Mouse (Mus musculus): ENCODE measurements around the gene Tbcd.

Gene Tbcd

DNA sequence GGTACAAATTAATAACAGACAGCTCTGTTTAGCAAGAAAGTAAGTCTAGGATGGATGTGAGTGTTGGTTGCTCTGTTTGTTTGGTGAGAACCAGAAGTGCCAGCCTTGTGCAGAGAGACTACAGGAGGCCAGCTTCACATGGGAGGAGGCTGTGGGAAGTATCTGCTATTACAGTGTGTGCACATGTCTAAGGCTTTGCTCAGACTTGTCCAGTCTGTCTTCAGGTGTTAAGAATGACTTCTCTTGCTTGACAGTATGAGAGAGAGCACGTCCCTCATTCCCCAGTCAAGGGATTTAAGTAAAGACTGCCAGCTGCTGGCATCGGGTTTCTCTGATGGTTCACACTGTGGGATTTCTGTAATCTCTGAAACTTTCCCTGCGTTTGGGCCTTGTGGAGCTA lies 149.7 kb downstream of the Tbcd start:
- no peak for DNase-seq

DNA sequence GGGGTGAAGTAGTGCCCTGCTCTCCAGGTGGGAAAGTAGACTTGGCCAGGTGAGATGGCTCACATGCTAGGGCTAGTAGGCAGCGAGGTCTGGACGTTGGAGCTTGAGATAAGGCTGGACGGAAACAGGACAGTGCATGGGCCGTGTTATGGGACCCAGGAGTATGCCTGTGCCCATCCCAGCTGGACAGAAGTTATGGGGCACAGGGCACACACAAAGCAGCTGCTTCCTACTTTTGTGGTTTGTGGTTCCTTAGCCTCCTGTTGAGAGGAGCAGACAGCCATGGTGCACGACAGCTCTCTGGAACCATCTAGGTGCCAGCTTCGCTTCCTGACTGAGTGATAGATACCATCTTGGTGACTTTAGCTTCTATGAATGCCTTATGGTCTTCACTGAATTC lies 153.9 kb downstream of the Tbcd start:
- DNase-seq = no peak

DNA sequence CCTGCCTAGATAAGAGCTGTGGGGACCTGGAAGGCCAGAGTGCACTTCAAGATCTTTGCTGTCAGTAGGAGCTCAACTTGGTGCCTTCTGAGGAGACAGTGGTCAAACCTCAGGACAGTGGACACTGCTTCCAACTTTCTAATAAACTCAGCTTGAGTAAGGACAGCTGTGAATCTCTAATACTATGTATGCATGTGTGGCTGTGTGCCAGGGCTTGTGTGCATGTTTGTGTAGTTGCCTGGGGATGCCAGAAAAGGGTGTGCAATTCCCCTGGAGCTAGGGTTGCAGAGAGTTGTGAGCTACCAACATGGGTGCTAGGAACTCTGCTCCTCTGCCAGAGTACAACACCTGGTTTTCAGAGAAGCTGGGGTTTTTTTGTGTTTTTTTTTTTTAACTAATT lies 159.2 kb downstream of the Tbcd start:
- no peak for DNase-seq

DNA sequence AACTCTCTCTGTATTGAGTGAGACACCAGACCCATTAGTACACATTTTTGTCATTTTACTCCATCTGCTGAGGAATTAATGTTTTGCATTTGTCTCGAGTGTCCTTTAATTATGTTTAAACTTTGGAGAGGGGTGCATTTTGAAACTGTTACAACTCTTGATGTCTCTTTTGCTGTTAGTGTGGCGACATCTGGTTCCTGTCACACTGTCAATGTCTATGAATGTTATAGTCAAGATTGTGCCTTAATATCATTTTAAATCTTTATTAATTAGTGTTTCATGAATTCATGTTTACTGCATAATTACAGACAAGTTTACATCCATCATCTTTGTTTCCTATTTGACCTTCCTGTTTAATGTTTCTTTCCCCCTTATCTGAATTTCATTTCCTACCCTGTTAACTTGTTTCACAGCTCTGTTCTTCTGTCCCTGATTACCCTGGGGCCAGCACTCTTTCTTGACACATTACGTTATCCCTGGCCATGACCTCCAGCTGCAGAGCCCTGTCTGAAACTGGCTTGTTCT lies 164.3 kb downstream of the Tbcd start:
- DNase-seq = no peak

DNA sequence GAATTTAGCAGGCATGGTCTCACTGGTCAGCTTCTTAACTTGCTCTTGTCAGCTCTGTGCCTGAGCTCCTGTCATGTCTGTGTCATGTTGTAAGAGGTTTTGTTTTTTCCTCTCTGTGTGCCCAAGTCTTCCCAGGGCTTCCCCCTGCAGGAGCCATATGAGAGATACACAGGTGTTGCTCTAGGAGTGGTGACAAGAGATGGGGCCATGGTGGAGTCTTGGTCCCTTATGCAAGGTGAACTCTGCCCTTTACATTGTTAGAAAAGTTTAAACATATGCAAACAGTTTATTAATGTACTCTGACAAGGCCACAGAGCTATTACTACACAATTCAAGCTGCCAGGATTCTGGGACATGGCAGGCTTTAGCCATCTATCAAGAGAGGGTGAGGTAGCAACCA lies 164.8 kb downstream of the Tbcd start:
- no peak for DNase-seq

DNA sequence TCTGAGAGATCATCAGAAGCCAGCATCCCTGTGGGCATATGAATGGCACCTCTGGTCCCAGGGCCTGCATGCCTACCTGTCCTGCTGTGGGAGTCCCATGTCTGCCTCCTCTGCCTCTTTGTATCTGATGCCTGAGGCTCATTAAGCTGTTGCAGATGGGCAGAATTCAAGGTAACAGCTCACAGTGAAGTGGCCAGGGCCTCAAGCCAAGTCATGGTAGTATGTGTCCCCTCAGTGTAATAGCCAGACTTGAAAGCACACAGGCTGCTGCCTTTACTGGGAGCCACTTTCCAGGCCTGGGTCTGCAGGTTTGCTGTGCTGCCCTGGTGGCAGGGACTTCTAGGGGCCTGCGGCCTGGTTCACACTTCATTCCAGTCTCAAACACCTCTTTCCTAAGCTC lies 165.6 kb downstream of the Tbcd start:
- no peak for DNase-seq

DNA sequence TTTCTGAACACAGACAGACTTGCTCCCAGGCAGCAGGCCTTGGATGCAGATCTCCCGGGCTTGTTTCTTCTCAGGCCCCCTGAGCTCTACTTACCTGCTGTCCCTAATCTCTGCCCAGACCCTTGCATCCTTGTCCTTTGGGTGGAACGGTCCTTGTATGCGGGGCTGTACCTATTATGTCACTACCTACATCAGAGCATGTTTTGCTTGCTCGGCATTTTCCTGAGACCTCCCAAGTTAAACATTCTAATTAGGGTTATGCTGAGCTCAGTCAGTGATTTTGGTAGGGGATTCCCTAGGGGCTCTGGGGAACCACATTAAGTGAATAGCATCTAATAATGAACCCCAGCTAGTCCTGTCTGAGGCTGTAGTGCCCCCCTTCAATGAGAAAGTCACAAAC lies 173.3 kb downstream of the Tbcd start:
- no peak for DNase-seq

- DNase-seq = no peak
Observed at GRCm38 (mm10) chr11:121627521-121627920, 175.8 kb downstream of the Tbcd start.

GRCm38 (mm10) chr11:121629529-121629928 lies 177.8 kb downstream of the Tbcd start:
- DNase-seq = no peak

- no peak for DNase-seq
Observed at GRCm38 (mm10) chr11:121630406-121630805, 178.7 kb downstream of the Tbcd start.

- no peak for DNase-seq
Observed at GRCm38 (mm10) chr11:121631410-121631809, 179.7 kb downstream of the Tbcd start.

DNA sequence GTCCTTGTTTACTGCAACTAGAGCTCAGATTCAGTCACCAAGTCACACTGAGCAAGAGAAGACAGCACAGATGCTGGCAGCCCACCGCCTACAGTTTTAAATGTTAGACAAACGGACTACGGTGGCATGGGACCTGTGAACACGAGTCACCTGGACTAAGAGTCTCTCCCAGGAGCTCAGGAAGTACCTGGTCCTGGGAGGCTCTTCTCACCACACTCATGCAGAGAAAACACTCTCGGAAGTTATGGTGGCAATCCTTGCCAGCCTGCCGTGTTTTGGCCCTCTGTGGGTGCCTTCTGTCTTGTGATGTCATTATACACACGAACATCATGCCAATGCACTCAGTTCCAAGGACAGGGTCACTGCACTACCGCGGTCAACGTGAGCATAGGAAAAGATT lies 184.9 kb downstream of the Tbcd start:
- DNase-seq = no peak

GRCm38 (mm10) chr11:121641501-121642145 lies 189.9 kb downstream of the Tbcd start:
- no peak for DNase-seq

DNA sequence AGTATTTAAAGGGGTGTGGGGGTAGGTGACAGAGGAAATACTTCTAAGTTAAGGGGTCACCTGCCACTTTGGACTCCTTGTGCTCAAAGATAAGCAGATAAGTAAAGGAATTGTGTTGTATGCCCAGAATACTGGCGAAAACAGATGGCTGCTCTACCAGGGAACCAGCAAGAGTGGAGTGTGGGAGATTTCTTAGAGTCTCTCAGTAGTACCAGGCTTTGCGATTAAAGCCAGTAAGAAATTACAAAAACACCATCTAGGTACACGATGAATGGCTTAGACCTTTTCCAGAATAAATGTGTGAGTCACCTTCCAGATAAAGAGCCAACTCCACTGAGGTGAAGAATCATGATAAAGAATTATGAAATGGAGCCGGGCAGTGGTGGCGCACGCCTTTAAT lies 193.6 kb downstream of the Tbcd start:
- no peak for DNase-seq

GRCm38 (mm10) chr11:121647321-121647720 lies 195.6 kb downstream of the Tbcd start:
- no peak for DNase-seq

- no peak for DNase-seq
Observed at GRCm38 (mm10) chr11:121648166-121648565, 196.4 kb downstream of the Tbcd start.

DNA sequence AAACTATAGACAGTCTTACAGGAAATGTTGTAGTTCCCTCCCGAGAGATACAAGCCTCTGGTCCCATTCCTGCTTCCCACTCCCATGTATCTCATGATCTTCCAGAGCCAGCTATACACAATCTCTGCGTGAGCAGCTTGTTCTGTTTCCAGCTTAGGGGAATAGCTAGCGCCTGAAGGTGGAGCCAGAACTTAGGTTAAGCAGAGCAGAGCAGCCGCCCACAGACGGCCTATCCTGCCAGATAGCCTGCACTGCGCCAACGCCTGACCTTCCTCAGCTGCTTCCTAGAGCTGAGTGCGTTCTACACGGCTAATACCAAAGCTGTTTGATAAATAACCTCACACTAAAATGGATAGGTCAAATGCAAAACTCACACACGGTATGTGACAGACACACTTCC lies 198.2 kb downstream of the Tbcd start:
- DNase-seq = no peak

DNA sequence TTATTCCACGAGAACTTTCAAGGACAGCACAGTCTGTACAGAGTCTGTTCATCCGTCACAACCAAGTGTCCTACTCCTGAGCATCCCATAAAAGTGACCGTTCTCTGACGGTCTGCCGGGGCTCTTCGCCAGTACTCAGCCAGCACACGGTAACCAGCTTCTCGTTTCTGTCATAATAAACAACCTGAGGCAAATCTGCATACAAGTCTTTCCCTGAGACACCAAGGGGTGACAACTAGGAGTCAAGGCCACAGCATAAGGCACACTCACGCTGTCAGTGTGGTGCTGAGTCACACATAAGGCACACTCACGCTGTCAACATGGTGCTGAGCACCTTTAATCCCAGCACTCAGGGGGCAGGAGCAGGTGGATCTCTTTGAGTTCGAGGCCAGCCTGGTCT lies 198.9 kb downstream of the Tbcd start:
- DNase-seq = no peak

GRCm38 (mm10) chr11:121651556-121651955 lies 199.8 kb downstream of the Tbcd start:
- DNase-seq = no peak

GRCm38 (mm10) chr11:121651983-121652382 lies 200.2 kb downstream of the Tbcd start:
- no peak for DNase-seq

- peak; percentile 36 for DNase-seq
Observed at GRCm38 (mm10) chr11:121652547-121653305, 201.0 kb downstream of the Tbcd start.

- DNase-seq = no peak
Observed at GRCm38 (mm10) chr11:121653631-121654030, 201.9 kb downstream of the Tbcd start.

GRCm38 (mm10) chr11:121654406-121654945 lies 202.7 kb downstream of the Tbcd start:
- no peak for DNase-seq

DNA sequence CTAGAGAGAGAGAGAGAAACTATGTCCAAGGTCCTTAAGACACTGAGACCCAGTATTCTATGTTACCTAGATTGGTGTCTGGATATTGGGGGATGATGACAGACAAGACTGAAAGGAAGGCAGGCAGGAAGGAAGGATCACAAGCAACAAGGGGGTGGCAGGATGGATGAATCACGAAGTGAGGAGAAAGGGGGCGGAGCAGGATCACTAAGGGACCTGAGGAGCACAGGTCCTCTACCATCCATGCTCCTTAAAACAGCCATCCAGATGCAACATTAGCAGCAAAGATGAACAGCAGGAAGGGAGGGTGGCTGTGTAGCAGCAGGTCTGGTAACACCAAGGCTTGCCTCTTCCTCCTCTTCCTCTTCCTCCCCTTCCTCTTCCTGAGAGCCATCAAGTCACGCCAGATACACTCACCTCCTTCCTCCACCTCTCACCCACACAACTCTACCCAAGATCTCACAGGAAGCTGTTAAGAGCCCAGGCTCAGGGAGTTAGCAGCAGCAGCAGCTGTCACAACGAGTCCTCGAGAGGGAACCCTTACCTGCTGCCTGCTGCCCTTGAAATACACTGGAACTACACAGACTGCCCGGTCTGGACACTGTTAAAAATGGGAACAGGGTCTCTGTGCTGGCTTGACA lies 203.5 kb downstream of the Tbcd start:
- DNase-seq = no peak

All from right cerebral cortex, postnatal 25 days (tissue).